Mouse (Mus musculus) limb, embryonic 12.5 days (tissue): Measurements from ENCODE around the gene Adgrv1. TPM values are rescaled to one million over a fixed set of nuclear protein-coding genes. Genes with fewer than 3 reads are reported as not detected.
"Not testable (repeated sequence)": the region's sequence is repeated elsewhere in the genome, so short reads cannot be mapped to it uniquely, and the experiment has no call there.

ENCODE experiments used
- ATAC-seq: fragments of 200-750 bp; cut with Nextera tagmentation; 2 replicates; pipeline ENCODE4 v1.8.0; 2017; ENCODE audit warnings: low read depth, moderate TSS enrichment; ENCODE audit not compliant: insufficient number of reproducible peaks, insufficient read depth, low FRiP score, low TSS enrichment
- H3K27ac ChIP-seq: fragments of 300-500 bp; sonication (generic); 2 replicates; pipeline ENCODE4 v1.5.1; 2016; ENCODE audit warnings: mild to moderate bottlenecking, moderate library complexity
- H3K27me3 ChIP-seq: fragments of 300-500 bp; sonication (generic); 2 replicates; pipeline ENCODE4 v1.6.1; 2016; ENCODE audit warnings: mild to moderate bottlenecking, moderate library complexity
- H3K36me3 ChIP-seq: fragments of 300-500 bp; sonication (generic); 2 replicates; pipeline ENCODE4 v1.6.1; 2016; ENCODE audit warnings: mild to moderate bottlenecking, moderate library complexity
- H3K4me1 ChIP-seq: fragments of 300-500 bp; sonication (generic); replicated peaks from 2 replicates; pipeline ENCODE4 v1.6.1; 2016
- H3K4me2 ChIP-seq: fragments of 300-500 bp; sonication (generic); 2 replicates; pipeline ENCODE4 v1.6.1; 2016; ENCODE audit warnings: mild to moderate bottlenecking, moderate library complexity
- H3K4me3 ChIP-seq: fragments of 300-500 bp; sonication (generic); replicated peaks from 2 replicates; pipeline ENCODE4 v1.5.1; 2016; ENCODE audit warnings: mild to moderate bottlenecking
- H3K9ac ChIP-seq: fragments of 300-500 bp; sonication (generic); replicated peaks from 2 replicates; pipeline ENCODE4 v1.6.1; 2016; ENCODE audit warnings: mild to moderate bottlenecking, moderate library complexity
- H3K9me3 ChIP-seq: fragments of 300-500 bp; sonication (generic); 2 replicates; pipeline ENCODE4 v1.6.1; 2016; ENCODE audit warnings: mild to moderate bottlenecking, moderate library complexity
- WGBS: fragments of 180-500 bp; shearing (Covaris S2); methylation state at CpG from one replicate; pipeline ENCODE4 v1.1.7; 2016; 5-methylcytosine and 5-hydroxymethylcytosine counted together
- polyA plus RNA-seq: library from polyadenylated mRNA; unstranded; fragments of >200 nt; fragmentation: Nextera tagmentation; extraction: Ambion mirVana; gene quantifications from 2 replicates; pipeline ENCODE4 v1.2.1, GENCODE M21; 2016

The Adgrv1 gene
- polyA plus RNA-seq, 1 experiment from 2014 or later: 0.97 TPM

DNA sequence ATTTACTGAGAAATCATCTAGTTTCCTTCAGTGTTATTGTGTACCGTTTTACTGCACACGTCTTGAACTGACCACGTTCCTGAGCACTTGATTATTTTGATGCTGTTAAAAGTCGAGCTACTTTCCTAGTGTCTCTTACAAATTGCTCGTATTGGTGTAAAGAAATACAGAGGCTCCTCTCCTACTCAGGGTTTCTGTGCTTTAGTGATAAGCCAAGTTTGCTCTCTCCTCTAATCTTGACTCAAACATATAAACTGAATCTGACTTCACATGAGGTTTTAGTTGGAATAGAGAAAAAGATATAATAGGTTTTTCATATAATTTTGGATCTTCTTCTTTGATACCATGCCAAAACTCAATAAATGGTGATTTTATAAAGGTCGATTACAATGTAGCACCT lies 13.4 kb upstream of the Adgrv1 start:
- Histone ChIP-seq H3K9me3 (no peaks in the 10 kb centered on the region), H3K4me1 (peaks cover 3% of the 10 kb centered on the region), H3K27ac (no peak overlapping the region), H3K4me2 (no peak overlapping the region), H3K27me3 (no peaks in the 10 kb centered on the region), H3K9ac (no peak overlapping the region), H3K36me3 (no peaks in the 10 kb centered on the region), H3K4me3 (no peak overlapping the region)
- no peak for ATAC-seq
- WGBS: 83% methylated on average over 6 of the region's 6 CpGs

DNA sequence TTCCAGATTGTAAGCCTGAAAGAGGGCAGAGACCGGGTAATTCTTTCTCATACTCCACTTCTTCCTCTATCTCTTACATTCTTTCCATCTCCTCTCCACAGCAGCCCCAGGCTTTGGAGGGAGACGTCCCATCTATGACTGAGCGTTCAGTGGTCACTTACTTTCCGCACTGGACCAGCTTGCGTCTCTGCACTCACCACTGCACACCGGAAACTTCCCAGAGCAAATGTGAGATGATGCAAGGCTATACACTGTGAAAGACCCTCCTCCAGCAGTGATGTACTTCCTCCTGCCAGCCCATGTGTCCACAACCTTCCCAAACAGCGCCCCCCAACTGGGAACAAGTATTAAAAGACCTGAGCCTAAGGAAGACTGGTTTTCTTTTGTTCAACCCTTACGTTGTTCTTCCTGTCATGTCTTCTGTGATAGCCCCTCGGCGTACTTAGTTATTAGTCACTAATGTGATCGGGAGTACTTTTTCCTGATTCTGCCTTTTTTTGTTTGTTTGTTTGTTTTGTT lies 11.2 kb upstream of the Adgrv1 start:
- H3K27ac ChIP-seq: no peak overlapping the region
- no peaks in the 10 kb centered on the region for H3K9me3 ChIP-seq
- no peaks in the 10 kb centered on the region for H3K27me3 ChIP-seq
- ATAC-seq: no peak
- no peaks in the 10 kb centered on the region for H3K36me3 ChIP-seq
- 89% methylated on average over 11 of the region's 11 CpGs for whole genome bisulfite sequencing
- peaks cover 5% of the 10 kb centered on the region for H3K4me1 ChIP-seq
- H3K4me3 ChIP-seq: no peak overlapping the region
- H3K4me2 ChIP-seq: no peak overlapping the region
- H3K9ac ChIP-seq: no peak overlapping the region

DNA sequence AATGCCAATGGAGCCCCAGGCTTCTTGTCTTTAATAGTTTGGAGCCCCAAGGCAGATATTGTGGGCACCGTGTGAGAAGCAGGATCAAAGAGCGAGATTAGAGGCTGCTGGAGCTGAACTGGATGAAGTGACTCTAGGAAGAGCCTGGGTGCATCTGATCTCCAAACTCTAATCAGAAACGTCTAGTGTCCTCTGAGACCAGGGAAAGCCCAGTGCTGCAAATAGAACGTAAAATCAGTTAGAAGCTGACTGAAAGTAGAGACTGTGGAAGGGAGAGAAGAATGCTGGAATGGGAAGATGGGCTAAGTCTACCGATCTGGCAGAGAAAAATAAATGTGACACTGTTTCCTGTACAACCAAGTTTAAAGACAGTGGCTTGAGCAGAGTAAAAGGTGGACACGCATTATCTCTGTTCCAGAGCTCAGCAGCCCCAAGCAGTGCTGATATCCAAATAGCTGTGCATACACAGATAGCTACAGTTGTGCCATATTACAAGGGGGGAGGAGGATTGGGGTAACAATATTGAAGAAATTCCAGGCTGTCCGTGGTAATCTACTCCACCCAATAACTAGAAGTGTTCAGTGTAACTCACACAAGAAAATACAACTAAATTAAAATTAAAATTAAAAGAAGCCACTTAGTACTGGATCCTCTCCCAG lies 9.7 kb upstream of the Adgrv1 start:
- H3K4me3 ChIP-seq: no peak overlapping the region
- H3K9ac ChIP-seq: no peak overlapping the region
- H3K27ac ChIP-seq: no peak overlapping the region
- H3K36me3 ChIP-seq: no peaks in the 10 kb centered on the region
- 66% methylated on average over 7 of the region's 7 CpGs for WGBS
- no peak for ATAC-seq
- H3K4me2 ChIP-seq: no peak overlapping the region
- H3K9me3 ChIP-seq: no peaks in the 10 kb centered on the region
- H3K4me1 ChIP-seq: peaks cover 5% of the 10 kb centered on the region
- no peaks in the 10 kb centered on the region for H3K27me3 ChIP-seq

DNA sequence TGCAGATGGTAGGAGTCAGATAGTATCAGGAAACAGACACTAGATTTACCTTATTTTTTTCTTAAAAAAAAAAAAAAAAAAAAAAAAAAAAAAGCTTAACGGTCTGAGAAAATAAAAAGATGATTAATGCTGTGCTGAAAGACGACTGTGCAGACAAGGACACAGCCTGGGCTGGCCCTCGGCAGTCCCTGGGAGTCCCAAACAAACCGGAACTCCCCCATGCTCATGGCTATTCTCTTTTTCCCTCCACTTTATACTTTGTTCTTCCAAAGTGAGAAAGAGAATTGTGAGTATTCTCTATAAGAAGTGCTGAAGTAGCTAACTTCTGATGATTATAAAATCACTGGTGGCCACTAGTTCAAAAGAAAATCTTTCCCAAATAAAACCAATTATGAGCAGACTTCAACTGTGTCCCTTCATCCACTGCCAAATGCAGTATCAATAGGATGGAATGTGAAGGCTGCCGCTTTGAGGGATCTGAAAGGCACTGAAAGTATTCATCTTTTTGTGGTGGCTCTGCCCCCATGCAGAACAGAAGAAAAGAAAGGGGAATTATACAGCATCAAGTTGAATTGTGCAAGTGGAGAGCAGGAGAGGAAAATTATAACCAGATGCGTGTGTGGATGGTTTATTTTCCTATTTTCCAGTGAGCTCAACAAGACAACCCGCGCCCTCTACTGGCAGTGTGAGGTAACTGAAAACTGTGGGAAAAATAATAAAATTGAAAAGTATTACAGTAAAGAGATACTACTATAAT lies 8.5 kb upstream of the Adgrv1 start:
- WGBS: 11% methylated on average over 8 of the region's 8 CpGs
- no peak overlapping the region for H3K4me3 ChIP-seq

DNA sequence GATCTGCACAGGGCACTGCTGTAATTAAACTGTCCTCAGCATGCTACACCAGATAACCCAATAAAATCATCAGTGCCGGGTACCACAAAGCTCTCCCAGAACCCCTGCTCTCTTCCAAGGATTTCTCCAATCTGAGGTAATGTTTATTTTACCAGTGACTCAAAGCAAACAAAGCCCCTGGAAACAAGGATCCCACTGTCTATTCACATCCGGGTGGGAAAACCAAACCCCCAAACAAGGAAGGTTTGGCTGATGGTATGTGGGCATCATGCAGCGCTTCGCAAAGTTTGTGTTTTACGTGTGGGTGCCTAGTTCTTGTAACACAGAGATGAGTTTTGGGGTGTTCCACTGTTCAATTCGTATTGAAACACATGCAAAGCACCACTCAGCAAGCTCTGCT lies 7.9 kb upstream of the Adgrv1 start:
- no peak overlapping the region for H3K27ac ChIP-seq
- no peaks in the 10 kb centered on the region for H3K9me3 ChIP-seq
- no peak overlapping the region for H3K4me3 ChIP-seq
- H3K4me1 ChIP-seq: peaks cover 5% of the 10 kb centered on the region
- no peaks in the 10 kb centered on the region for H3K27me3 ChIP-seq
- H3K9ac ChIP-seq: no peak overlapping the region
- no peaks in the 10 kb centered on the region for H3K36me3 ChIP-seq
- H3K4me2 ChIP-seq: no peak overlapping the region
- WGBS: 49% methylated on average over 6 of the region's 6 CpGs
- ATAC-seq: no peak

More for the DNA sequence above, 8.5 kb upstream of the Adgrv1 start:
- H3K4me2 ChIP-seq: peak overlapping the region; percentile 44
- peaks cover 5% of the 10 kb centered on the region for H3K4me1 ChIP-seq
- 0 out of 2 replicates have a peak overlapping the region, but pooled peaks have one; percentile 50 for H3K27ac ChIP-seq
- no peaks in the 10 kb centered on the region for H3K36me3 ChIP-seq
- no peaks in the 10 kb centered on the region for H3K27me3 ChIP-seq
- H3K9me3 ChIP-seq: no peaks in the 10 kb centered on the region
- H3K9ac ChIP-seq: no peak overlapping the region
- ATAC-seq: 0 out of 2 replicates have a peak, but pooled peaks have one; percentile 45

DNA sequence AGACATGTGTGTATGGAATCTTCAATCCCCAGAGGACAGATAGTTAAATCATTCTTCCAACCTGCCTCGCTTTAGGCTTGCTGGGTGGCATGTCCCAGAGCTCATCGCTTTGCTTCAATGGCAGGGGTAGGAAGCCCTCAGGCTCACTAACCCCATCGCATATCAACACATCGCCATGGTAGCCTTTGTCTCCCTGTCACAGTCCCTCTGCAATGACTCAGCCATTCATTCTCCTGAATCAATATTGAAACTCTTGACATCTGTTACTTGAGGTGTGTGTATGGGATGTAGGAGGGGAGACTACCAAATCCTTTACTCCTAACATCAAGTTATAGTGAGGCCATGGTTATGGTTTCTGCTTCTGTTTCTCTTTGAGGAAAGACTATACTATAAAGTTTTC lies 6.7 kb upstream of the Adgrv1 start:
- Histone ChIP-seq H3K27ac (no peak overlapping the region), H3K4me1 (peaks cover 5% of the 10 kb centered on the region), H3K27me3 (peaks cover 3% of the 10 kb centered on the region; the same call in 1 of the 2 replicates), H3K4me2 (no peak overlapping the region), H3K36me3 (no peaks in the 10 kb centered on the region), H3K9ac (no peak overlapping the region), H3K4me3 (no peak overlapping the region), H3K9me3 (no peaks in the 10 kb centered on the region)
- ATAC-seq: no peak
- 61% methylated on average over 4 of the region's 4 CpGs for WGBS

DNA sequence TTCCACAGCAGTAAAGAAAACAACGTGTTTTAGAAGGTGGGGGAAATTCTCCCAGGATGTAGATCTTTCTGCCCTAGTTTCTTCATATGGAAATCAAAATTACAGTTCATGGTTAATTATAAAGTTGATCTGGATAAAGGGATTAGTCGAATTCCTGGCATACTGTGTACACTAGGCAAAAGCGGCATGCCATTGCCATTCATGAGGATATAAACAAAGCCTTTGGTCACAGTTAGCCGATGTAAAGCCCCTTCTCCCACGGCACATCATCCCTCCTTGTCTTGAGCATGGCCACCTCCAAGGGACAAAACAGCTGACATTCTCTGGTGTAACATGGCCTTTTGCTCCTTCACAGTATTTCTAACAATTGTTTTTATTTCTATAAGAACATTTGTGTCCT lies 2.4 kb downstream of the Adgrv1 start:
- Histone ChIP-seq H3K9me3 (no peaks in the 10 kb centered on the region), H3K36me3 (no peaks in the 10 kb centered on the region), H3K27ac (no peak overlapping the region), H3K4me3 (no peak overlapping the region), H3K9ac (no peak overlapping the region), H3K4me1 (peaks cover 5% of the 10 kb centered on the region; the same call in 1 of the 2 replicates), H3K27me3 (peaks cover 25% of the 10 kb centered on the region), H3K4me2 (no peak overlapping the region)
- ATAC-seq: no peak
- WGBS: 75% methylated on average over 5 of the region's 5 CpGs

DNA sequence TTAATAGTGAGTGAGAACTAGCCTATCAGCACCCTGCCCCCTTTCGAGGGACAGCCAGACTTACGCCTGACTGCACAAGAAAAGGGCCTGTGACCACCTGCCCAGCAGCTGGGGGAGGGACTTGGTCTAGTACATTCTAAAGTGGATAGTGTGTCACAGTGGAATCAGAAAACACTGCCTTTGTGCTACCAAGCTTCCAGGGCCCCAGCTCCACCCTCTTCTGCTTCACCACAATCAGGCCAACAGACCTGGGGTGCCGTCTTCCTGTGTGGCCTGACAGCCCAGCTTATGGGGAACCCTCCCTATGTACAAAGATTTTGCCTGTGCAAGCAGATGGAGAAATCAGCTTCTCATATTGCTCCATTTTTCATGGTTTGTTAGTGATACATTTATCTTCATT lies 3.6 kb downstream of the Adgrv1 start:
- peaks cover 5% of the 10 kb centered on the region; the same call in 1 of the 2 replicates for H3K4me1 ChIP-seq
- no peaks in the 10 kb centered on the region for H3K9me3 ChIP-seq
- no peak overlapping the region for H3K4me3 ChIP-seq
- 60% methylated on average over 3 of the region's 3 CpGs for WGBS
- ATAC-seq: no peak
- peaks cover 23% of the 10 kb centered on the region for H3K27me3 ChIP-seq
- no peaks in the 10 kb centered on the region for H3K36me3 ChIP-seq
- no peak overlapping the region for H3K4me2 ChIP-seq
- H3K27ac ChIP-seq: no peak overlapping the region
- H3K9ac ChIP-seq: no peak overlapping the region

DNA sequence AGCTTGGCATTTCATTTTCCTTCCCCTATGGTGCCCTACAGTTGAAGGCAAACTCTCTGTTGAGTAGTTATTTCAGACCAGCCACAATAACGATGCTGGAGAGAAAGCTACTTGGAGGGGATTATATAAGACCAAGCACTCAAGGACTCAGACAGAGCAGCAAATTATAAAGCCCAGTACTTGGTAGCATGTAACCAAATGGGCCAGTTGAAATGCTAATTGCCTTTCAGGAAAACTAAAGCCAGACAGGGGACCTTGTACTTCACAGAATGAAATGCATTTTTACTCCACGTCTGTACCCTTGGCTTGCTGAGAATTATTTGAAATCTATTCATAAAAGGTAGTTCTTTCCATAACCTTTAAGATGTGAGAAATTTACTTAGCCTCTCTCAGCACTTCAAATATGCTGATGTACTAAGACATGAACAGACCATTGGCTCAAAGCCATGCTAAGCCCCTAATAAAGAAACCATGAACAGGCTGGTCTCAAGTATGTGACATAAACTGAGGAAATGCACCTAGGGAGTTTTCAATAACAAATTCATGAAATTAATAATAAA lies 4.2 kb downstream of the Adgrv1 start:
- Histone ChIP-seq H3K4me3 (no peak overlapping the region), H3K36me3 (no peaks in the 10 kb centered on the region), H3K9me3 (no peaks in the 10 kb centered on the region), H3K4me2 (no peak overlapping the region), H3K9ac (no peak overlapping the region), H3K4me1 (peaks cover 5% of the 10 kb centered on the region; the same call in 1 of the 2 replicates), H3K27me3 (peaks cover 18% of the 10 kb centered on the region), H3K27ac (no peak overlapping the region)
- no peak for ATAC-seq
- 37% methylated on average over 2 of the region's 2 CpGs for WGBS

DNA sequence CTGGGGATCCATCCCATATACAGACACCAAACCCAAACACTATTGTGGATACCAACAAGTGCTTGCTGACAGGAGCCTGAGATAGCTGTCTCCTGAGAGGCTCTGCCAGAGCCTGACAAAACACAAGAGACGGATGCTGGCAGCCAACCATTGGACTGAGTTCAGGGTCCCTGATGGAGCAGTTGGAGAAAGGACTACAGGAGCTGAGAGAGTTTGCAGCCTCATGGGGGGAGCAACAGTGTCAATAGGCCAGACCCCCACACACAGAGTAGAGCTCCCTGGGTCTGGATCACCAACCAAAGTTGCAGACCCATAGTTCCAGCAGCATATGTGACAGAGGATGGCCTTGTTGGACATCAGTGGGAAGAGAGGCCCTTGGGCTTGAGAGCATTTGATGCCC lies 5.1 kb downstream of the Adgrv1 start:
- not testable (repeated sequence) for H3K4me2 ChIP-seq, ATAC-seq, H3K4me1 ChIP-seq, H3K27ac ChIP-seq, H3K4me3 ChIP-seq, H3K36me3 ChIP-seq, H3K9ac ChIP-seq, H3K9me3 ChIP-seq
- peaks cover 11% of the 10 kb centered on the region for H3K27me3 ChIP-seq
- 86% methylated on average over 1 of the region's 1 CpGs for WGBS

DNA sequence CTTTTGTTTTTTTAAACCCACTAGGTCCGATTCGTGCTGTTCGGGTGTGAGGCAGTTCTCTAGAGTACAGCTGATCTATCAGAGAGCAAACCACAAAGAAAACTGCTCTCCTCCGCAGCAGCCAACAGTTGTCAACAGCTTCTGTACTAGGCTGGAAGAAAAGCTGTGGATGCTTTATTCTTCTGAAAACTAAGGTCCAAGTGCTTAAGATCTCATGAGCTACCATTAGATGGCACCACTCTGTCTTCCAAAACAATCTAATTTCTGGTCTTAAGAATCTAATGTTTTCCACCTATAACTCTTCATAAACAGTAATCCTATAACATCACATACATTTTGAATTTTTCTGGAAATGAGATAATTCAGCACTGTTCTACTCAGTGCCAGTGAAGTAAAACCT lies 22.6 kb downstream of the Adgrv1 start:
- Histone ChIP-seq H3K4me3 (no peak overlapping the region), H3K36me3 (no peaks in the 10 kb centered on the region), H3K9me3 (no peaks in the 10 kb centered on the region), H3K27ac (no peak overlapping the region), H3K9ac (no peak overlapping the region), H3K4me1 (no peaks in the 10 kb centered on the region), H3K4me2 (no peak overlapping the region), H3K27me3 (no peaks in the 10 kb centered on the region)
- WGBS: 91% methylated on average over 4 of the region's 4 CpGs
- ATAC-seq: no peak
